Comparison of ENCODE assay signal across 22 mouse cellular contexts in the genomic region with DNA sequence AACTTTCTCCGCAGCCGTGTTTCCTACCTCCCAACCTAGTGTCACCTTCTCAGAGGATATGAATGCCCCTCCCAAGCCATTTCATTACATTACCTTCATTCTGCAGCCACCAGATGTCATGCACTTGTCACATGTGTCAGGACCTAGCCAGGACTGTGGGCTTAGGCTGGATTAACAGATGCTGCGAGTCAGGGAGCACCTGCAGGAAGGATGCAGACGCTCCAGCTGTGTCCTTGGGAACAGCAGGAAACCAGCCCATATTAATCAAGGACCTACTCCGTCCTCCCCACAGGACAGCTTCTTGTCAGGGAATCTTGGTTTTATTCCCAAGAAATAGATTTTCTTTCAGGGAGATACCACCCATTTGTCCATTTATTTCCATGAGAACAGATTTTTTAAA. TPM values are rescaled to one million over a fixed set of nuclear protein-coding genes. Genes with fewer than 3 reads are reported as not detected.
A peak's percentile ranks its signal among the peaks of the same experiment; 100 is the strongest.
DNase-seq lines count a peak whose midpoint lies in the region; ATAC-seq and TF ChIP-seq lines count a peak whose summit lies in the region.
"Had no signal": no experiment of that assay in that cellular context is flagged by ENCODE, and none has a peak within 500 bp of the region (broad histone marks: within the 10 kb centered on the region; RNA-seq: fewer than 3 reads in every experiment).

No protein-coding gene starts in this region.

- peak; percentile 10; the same call in 1 of the 2 replicates for TF ChIP-seq POLR2A in testis, adult 2 months (IDR thresholded peaks at IDR 0.05; ENCODE audit: control insufficient read depth, low read depth, low read length)

- H3K4me3 ChIP-seq in hindbrain, embryonic 16.5 days (ENCODE audit: low read length), result no peak overlapping the region
- H3K4me3 ChIP-seq in hindbrain, embryonic 10.5 days, result no peak overlapping the region
- no peak overlapping the region for H3K4me3 ChIP-seq in testis, adult 2 months (ENCODE audit: control insufficient read depth, low read depth, low read length)
- H3K4me3 ChIP-seq: heart, embryonic 15.5 days; limb, embryonic 10.5 days; liver, embryonic 15.5 days; neural tube, embryonic 13.5 days had no signal

- DNase-seq in embryo, embryonic 11 days, result peak; percentile 19
- no peak for DNase-seq in embryo, embryonic 9.5 days (ENCODE audit: extremely low spot score)
- DNase-seq in hindbrain, embryonic 10.5 days (ENCODE audit: low spot score), result no peak
- DNase-seq in testis, postnatal 14 days (ENCODE audit: low spot score), result no peak
- no peak for DNase-seq in thymus, postnatal 36 days
- DNase-seq: adrenal gland, adult 2 months; cerebellum, adult 18-20 months; cerebellum, postnatal 25 days; heart, postnatal 4 days; kidney, adult 8-10 months; kidney, postnatal 14 days; liver; thymus, adult 2 months had no signal

- 47% methylated on average over 5 of the region's 5 CpGs for WGBS in hindbrain, embryonic 16.5 days
- WGBS in hindbrain, embryonic 10.5 days, result 54% methylated on average over 5 of the region's 5 CpGs

- no peak overlapping the region for H3K27ac ChIP-seq in hindbrain, embryonic 16.5 days (ENCODE audit: low read depth, low read length)
- H3K27ac ChIP-seq in hindbrain, embryonic 10.5 days, result no peak overlapping the region
- no peak overlapping the region for H3K27ac ChIP-seq in testis, adult 2 months (ENCODE audit: control insufficient read depth, insufficient read depth, low read depth, low read length)
- H3K27ac ChIP-seq: heart, embryonic 15.5 days; limb, embryonic 10.5 days; liver, embryonic 15.5 days; macrophage; neural tube, embryonic 13.5 days had no signal

- no peak overlapping the region for H3K4me2 ChIP-seq in hindbrain, embryonic 16.5 days (ENCODE audit: low read length)
- H3K4me2 ChIP-seq: heart, embryonic 15.5 days; liver, embryonic 15.5 days; neural tube, embryonic 13.5 days had no signal

- peaks cover 26% of the 10 kb centered on the region for H3K36me3 ChIP-seq in hindbrain, embryonic 16.5 days (ENCODE audit: control insufficient read depth, insufficient read depth, low read length)
- H3K36me3 ChIP-seq in hindbrain, embryonic 10.5 days, result peaks cover 41% of the 10 kb centered on the region
- H3K36me3 ChIP-seq in testis, adult 2 months (ENCODE audit: control insufficient read depth, insufficient read depth, low read length), result peaks cover 2% of the 10 kb centered on the region

- H3K27me3 ChIP-seq in hindbrain, embryonic 16.5 days (replicated peaks; ENCODE audit: control insufficient read depth, insufficient read depth, low read length), result no peaks in the 10 kb centered on the region
- H3K27me3 ChIP-seq in hindbrain, embryonic 10.5 days (ENCODE audit: insufficient read depth, poor library complexity, severe bottlenecking), result no peaks in the 10 kb centered on the region
- no peaks in the 10 kb centered on the region for H3K27me3 ChIP-seq in testis, adult 2 months (ENCODE audit: control insufficient read depth, insufficient read depth, low read length)
- H3K27me3 ChIP-seq: heart, embryonic 15.5 days; liver, embryonic 15.5 days; neural tube, embryonic 13.5 days had no signal

- ATAC-seq in hindbrain, embryonic 16.5 days, result 0 out of 2 replicates have a peak, but pooled peaks have one; percentile 34
- ATAC-seq in monocyte, adult 5-6 weeks (replicated peaks; ENCODE audit: insufficient number of reproducible peaks, low FRiP score, low TSS enrichment, poor library complexity, severe bottlenecking), result no peak
- ATAC-seq: forebrain, embryonic 14.5 days had no signal

- TF ChIP-seq CTCF in testis, adult 2 months (IDR thresholded peaks at IDR 0.05; ENCODE audit: control insufficient read depth, insufficient read depth, insufficient replicate concordance, low read depth, low read length), result no peak

- no peaks in the 10 kb centered on the region for H3K9me3 ChIP-seq in hindbrain, embryonic 16.5 days (ENCODE audit: control insufficient read depth, low read length)
- H3K9me3 ChIP-seq in hindbrain, embryonic 10.5 days, result no peaks in the 10 kb centered on the region
- H3K9me3 ChIP-seq: heart, embryonic 15.5 days; limb, embryonic 10.5 days; liver, embryonic 15.5 days; neural tube, embryonic 13.5 days had no signal

- H3K9ac ChIP-seq in hindbrain, embryonic 16.5 days (ENCODE audit: low read depth, low read length), result no peak overlapping the region
- H3K9ac ChIP-seq: heart, embryonic 15.5 days; liver, embryonic 15.5 days; neural tube, embryonic 13.5 days had no signal

- H3K4me1 ChIP-seq in hindbrain, embryonic 16.5 days (ENCODE audit: control insufficient read depth, insufficient read depth, low read depth, low read length), result peaks cover 3% of the 10 kb centered on the region
- H3K4me1 ChIP-seq in hindbrain, embryonic 10.5 days (replicated peaks), result peaks cover 4% of the 10 kb centered on the region; the same call in 1 of the 2 replicates
- no peaks in the 10 kb centered on the region for H3K4me1 ChIP-seq in testis, adult 2 months (ENCODE audit: control insufficient read depth, insufficient read depth, low read length)

RNA-seq across cellular contexts. Expression of a gene that starts 6.4 kb away (rescaled TPM):
- 6.1 and 7.1 TPM in 2 replicates for polyA plus RNA-seq in hindbrain, embryonic 16.5 days (2015; fragmentation: Nextera tagmentation; extraction: Ambion mirVana)
- 5.7 TPM in 2 replicates for polyA plus RNA-seq in hindbrain, embryonic 10.5 days (2016; fragmentation: Nextera tagmentation; extraction: Ambion mirVana)
- polyA plus RNA-seq in testis, adult 2 months (2012; rRNA removed), result 12.1 and 13.6 TPM in 2 replicates
- total RNA-seq in monocyte, adult 5-6 weeks (2017), result 13.9 to 19.6 TPM (median 17.9 TPM) in 3 replicates

RNA-seq across cellular contexts. Expression of a gene that starts 14.2 kb away (rescaled TPM):
- 22.1 and 26.2 TPM in 2 replicates for polyA plus RNA-seq in hindbrain, embryonic 16.5 days (2015; fragmentation: Nextera tagmentation; extraction: Ambion mirVana)
- 20.6 and 22.3 TPM in 2 replicates for polyA plus RNA-seq in hindbrain, embryonic 10.5 days (2016; fragmentation: Nextera tagmentation; extraction: Ambion mirVana)
- polyA plus RNA-seq in testis, adult 2 months (2012; rRNA removed), result 24.1 and 24.3 TPM in 2 replicates
- total RNA-seq in monocyte, adult 5-6 weeks (2017), result 25.2 to 29.9 TPM (median 27.2 TPM) in 3 replicates

RNA-seq across cellular contexts. Expression of a gene that starts 27.5 kb away (rescaled TPM):
- 18.1 and 23.5 TPM in 2 replicates for polyA plus RNA-seq in hindbrain, embryonic 16.5 days (2015; fragmentation: Nextera tagmentation; extraction: Ambion mirVana)
- polyA plus RNA-seq in hindbrain, embryonic 10.5 days (2016; fragmentation: Nextera tagmentation; extraction: Ambion mirVana), result 5.1 and 7.4 TPM in 2 replicates
- polyA plus RNA-seq in testis, adult 2 months (2012; rRNA removed), result 19.4 and 24.6 TPM in 2 replicates
- total RNA-seq in monocyte, adult 5-6 weeks (2017), result 8.9 to 16.0 TPM (median 14.1 TPM) in 3 replicates

RNA-seq across cellular contexts. Expression of a gene that starts 54.9 kb away (rescaled TPM):
- 15.9 and 22.0 TPM in 2 replicates for polyA plus RNA-seq in hindbrain, embryonic 16.5 days (2015; fragmentation: Nextera tagmentation; extraction: Ambion mirVana)
- polyA plus RNA-seq in hindbrain, embryonic 10.5 days (2016; fragmentation: Nextera tagmentation; extraction: Ambion mirVana), result 40.0 and 46.5 TPM in 2 replicates
- polyA plus RNA-seq in testis, adult 2 months (2012; rRNA removed), result 37.7 and 43.3 TPM in 2 replicates
- total RNA-seq in monocyte, adult 5-6 weeks (2017), result 17.3 to 33.2 TPM (median 29.2 TPM) in 3 replicates
